Mouse (Mus musculus) hindbrain, embryonic 15.5 days (tissue): ENCODE data around the gene Vwf. TPM values are rescaled to one million over a fixed set of nuclear protein-coding genes. Genes with fewer than 3 reads are reported as not detected.

Experiments
- ATAC-seq: fragments of 200-750 bp; cut with Nextera tagmentation; 2 replicates; pipeline ENCODE4 v1.8.0; 2017; ENCODE audit warnings: low read depth, moderate number of reproducible peaks, moderate TSS enrichment; ENCODE audit not compliant: low FRiP score
- H3K27ac ChIP-seq: fragments of 300-500 bp; sonication (generic); replicated peaks from 2 replicates; pipeline ENCODE4 v1.5.1; 2015; ENCODE audit warnings: mild to moderate bottlenecking, inconsistent platforms
- H3K27me3 ChIP-seq: fragments of 300-500 bp; sonication (generic); 2 replicates; pipeline ENCODE4 v1.6.1; 2015; ENCODE audit warnings: control low read depth, inconsistent platforms
- H3K36me3 ChIP-seq: fragments of 300-500 bp; sonication (generic); 2 replicates; pipeline ENCODE4 v1.6.1; 2015; ENCODE audit warnings: control low read depth, inconsistent platforms
- H3K4me1 ChIP-seq: fragments of 300-500 bp; sonication (generic); replicated peaks from 2 replicates; pipeline ENCODE4 v1.6.1; 2015; ENCODE audit warnings: control low read depth, inconsistent platforms
- H3K4me2 ChIP-seq: fragments of 300-500 bp; sonication (generic); 2 replicates; pipeline ENCODE4 v1.6.1; 2015; ENCODE audit warnings: moderate library complexity, mild to moderate bottlenecking, inconsistent platforms
- H3K4me3 ChIP-seq: fragments of 300-500 bp; sonication (generic); 2 replicates; pipeline ENCODE4 v1.5.1; 2015; ENCODE audit warnings: mild to moderate bottlenecking, inconsistent platforms
- H3K9ac ChIP-seq: fragments of 300-500 bp; sonication (generic); 2 replicates; pipeline ENCODE4 v1.6.1; 2015; ENCODE audit warnings: inconsistent platforms
- H3K9me3 ChIP-seq: fragments of 300-500 bp; sonication (generic); 2 replicates; pipeline ENCODE4 v1.6.1; 2016; ENCODE audit warnings: control low read depth, inconsistent platforms
- WGBS: fragments of 180-500 bp; shearing (Covaris S2); methylation state at CpG from one replicate; pipeline ENCODE4 v1.1.7; 2015; 5-methylcytosine and 5-hydroxymethylcytosine counted together
- polyA plus RNA-seq: library from polyadenylated mRNA; unstranded; fragments of >200 nt; fragmentation: Nextera tagmentation; extraction: Ambion mirVana; gene quantifications from 2 replicates; pipeline ENCODE4 v1.2.1, GENCODE M21; 2015

Vwf gene
- polyA plus RNA-seq, 1 experiment from 2014 or later = 10.8 TPM

DNA sequence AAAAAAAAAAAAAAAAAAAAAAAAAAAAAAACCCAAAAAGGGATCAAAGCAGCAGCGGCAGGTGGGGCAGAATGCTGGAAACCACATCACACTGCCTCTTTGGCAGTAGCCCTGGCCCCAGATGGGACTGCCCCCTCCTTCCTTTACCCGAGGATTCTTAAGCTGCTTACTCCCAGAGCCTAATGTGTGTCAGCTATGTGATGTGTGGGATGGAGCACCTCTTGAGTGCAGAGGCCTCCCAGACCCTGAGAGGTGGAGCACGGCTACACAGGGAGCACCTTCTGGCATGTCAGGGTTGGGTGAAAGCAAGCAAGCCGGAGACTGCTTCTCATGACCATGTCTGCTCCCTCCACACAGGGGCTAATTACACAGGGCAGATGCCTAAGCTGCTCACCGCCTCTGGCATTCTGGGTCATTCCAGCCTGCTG lies 180.9 kb downstream of the Vwf start:
- peak; percentile 48; the same call in 1 of the 2 replicates for ATAC-seq
- WGBS = 64% methylated on average over 5 of the region's 5 CpGs

GRCm38 (mm10) chr6:125729471-125729870 lies 182.9 kb downstream of the Vwf start:
- H3K36me3 ChIP-seq = no peaks in the 10 kb centered on the region
- H3K4me3 ChIP-seq = no peak overlapping the region
- H3K27ac ChIP-seq = no peak overlapping the region
- WGBS = 79% methylated on average over 6 of the region's 6 CpGs
- no peak overlapping the region for H3K9ac ChIP-seq
- H3K4me1 ChIP-seq = no peaks in the 10 kb centered on the region
- H3K27me3 ChIP-seq = no peaks in the 10 kb centered on the region
- H3K9me3 ChIP-seq = no peaks in the 10 kb centered on the region
- no peak for ATAC-seq
- H3K4me2 ChIP-seq = no peak overlapping the region

More for the DNA sequence above, 180.9 kb downstream of the Vwf start:
- H3K9me3 ChIP-seq = no peaks in the 10 kb centered on the region
- H3K4me3 ChIP-seq = no peak overlapping the region
- H3K27me3 ChIP-seq = no peaks in the 10 kb centered on the region
- H3K9ac ChIP-seq = no peak overlapping the region
- H3K4me1 ChIP-seq = no peaks in the 10 kb centered on the region
- H3K27ac ChIP-seq = no peak overlapping the region
- H3K4me2 ChIP-seq = no peak overlapping the region
- H3K36me3 ChIP-seq = no peaks in the 10 kb centered on the region

GRCm38 (mm10) chr6:125729986-125730535 lies 183.5 kb downstream of the Vwf start:
- no peak for ATAC-seq
- Histone ChIP-seq H3K9ac (no peak overlapping the region), H3K36me3 (no peaks in the 10 kb centered on the region), H3K27me3 (no peaks in the 10 kb centered on the region), H3K4me2 (no peak overlapping the region), H3K27ac (no peak overlapping the region), H3K4me3 (no peak overlapping the region), H3K4me1 (no peaks in the 10 kb centered on the region), H3K9me3 (no peaks in the 10 kb centered on the region)
- WGBS = 63% methylated on average over 11 of the region's 11 CpGs

Other genes starting within 250 kb of the Vwf start
- gene Ltbr, start 232.9 kb upstream of the Vwf start, polyA plus RNA-seq = 15.3 and 15.6 TPM in 2 replicates
- gene Scnn1a, start 226.1 kb upstream of the Vwf start, polyA plus RNA-seq = 0.41 and 0.66 TPM in 2 replicates
- gene Tnfrsf1a, start 197.4 kb upstream of the Vwf start, polyA plus RNA-seq = 14.8 and 16.6 TPM in 2 replicates
- gene Plekhg6, start 166.0 kb upstream of the Vwf start, polyA plus RNA-seq = 0.16 and 0.29 TPM in 2 replicates
- gene Cd9, start 52.0 kb upstream of the Vwf start, polyA plus RNA-seq = 108 TPM in 2 replicates
- gene Ano2, start 143.6 kb downstream of the Vwf start, polyA plus RNA-seq = 0.60 and 0.73 TPM in 2 replicates